Mouse (Mus musculus) stomach, embryonic 15.5 days (tissue): ENCODE results near the gene Aldh6a1. TPM values are rescaled to one million over a fixed set of nuclear protein-coding genes. Genes with fewer than 3 reads are reported as not detected.

ENCODE experiments used
- ATAC-seq: fragments of 200-750 bp; cut with Nextera tagmentation; 2 replicates; pipeline ENCODE4 v1.8.0; 2017; ENCODE audit warnings: low read depth, moderate number of reproducible peaks, moderate TSS enrichment; ENCODE audit not compliant: insufficient read depth, low FRiP score
- H3K27ac ChIP-seq: fragments of 300-500 bp; sonication (generic); 2 replicates; pipeline ENCODE4 v1.5.1; 2015; ENCODE audit warnings: mild to moderate bottlenecking, inconsistent platforms
- H3K27me3 ChIP-seq: fragments of 300-500 bp; sonication (generic); replicated peaks from 2 replicates; pipeline ENCODE4 v1.6.1; 2015; ENCODE audit warnings: inconsistent platforms
- H3K36me3 ChIP-seq: fragments of 300-500 bp; sonication (generic); 2 replicates; pipeline ENCODE4 v1.6.1; 2015; ENCODE audit warnings: inconsistent platforms
- H3K4me1 ChIP-seq: fragments of 300-500 bp; sonication (generic); 2 replicates; pipeline ENCODE4 v1.6.1; 2015; ENCODE audit warnings: inconsistent platforms
- H3K4me2 ChIP-seq: fragments of 300-500 bp; sonication (generic); 2 replicates; pipeline ENCODE4 v1.6.1; 2015; ENCODE audit warnings: mild to moderate bottlenecking, inconsistent platforms
- H3K4me3 ChIP-seq: fragments of 300-500 bp; sonication (generic); replicated peaks from 2 replicates; pipeline ENCODE4 v1.5.1; 2015; ENCODE audit warnings: inconsistent platforms
- H3K9ac ChIP-seq: fragments of 300-500 bp; sonication (generic); 2 replicates; pipeline ENCODE4 v1.6.1; 2015; ENCODE audit warnings: inconsistent platforms
- H3K9me3 ChIP-seq: fragments of 300-500 bp; sonication (generic); 2 replicates; pipeline ENCODE4 v1.6.1; 2016; ENCODE audit warnings: inconsistent platforms
- WGBS: fragments of 180-500 bp; shearing (Covaris S2); methylation state at CpG from one replicate; pipeline ENCODE4 v1.1.7; 2015; 5-methylcytosine and 5-hydroxymethylcytosine counted together
- polyA plus RNA-seq: library from polyadenylated mRNA; unstranded; fragments of >200 nt; fragmentation: Nextera tagmentation; extraction: Ambion mirVana; gene quantifications from 2 replicates; pipeline ENCODE4 v1.2.1, GENCODE M21; 2015

The Aldh6a1 gene
- polyA plus RNA-seq, 1 experiment from 2014 or later = 35.4 TPM

DNA sequence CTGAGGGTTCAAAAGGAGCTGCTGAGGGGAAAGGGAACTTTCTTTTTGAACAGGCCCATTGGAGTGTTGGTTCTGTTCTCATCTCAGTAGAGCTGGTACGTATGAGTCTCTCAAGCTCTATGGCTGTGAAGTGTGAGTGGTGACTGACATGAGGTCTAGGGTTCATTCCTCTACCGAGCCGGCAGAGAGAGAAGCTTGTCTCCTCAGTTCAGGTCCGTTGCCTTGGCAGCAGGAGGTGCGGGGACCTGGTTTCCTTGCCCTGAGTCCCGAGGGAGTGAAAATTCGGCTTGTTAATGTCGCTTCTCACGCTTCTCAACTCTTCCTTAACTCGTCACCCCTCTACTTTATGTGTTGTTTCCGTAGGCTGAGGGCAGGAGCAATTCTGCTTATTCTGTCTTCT lies 997 bp upstream of the Aldh6a1 start:
- ATAC-seq = no peak
- H3K4me1 ChIP-seq = peaks cover 11% of the 10 kb centered on the region
- under 1% methylated on average over 11 of the region's 11 CpGs for WGBS
- H3K27ac ChIP-seq = 0 out of 2 replicates have a peak overlapping the region, but pooled peaks have one; percentile 2
- peak overlapping the region; percentile 61; the same call in 1 of the 2 replicates for H3K9ac ChIP-seq
- H3K9me3 ChIP-seq = no peaks in the 10 kb centered on the region
- no peaks in the 10 kb centered on the region for H3K36me3 ChIP-seq
- peak overlapping the region; percentile 71 for H3K4me3 ChIP-seq
- H3K4me2 ChIP-seq = peak overlapping the region; percentile 84
- H3K27me3 ChIP-seq = no peaks in the 10 kb centered on the region

DNA sequence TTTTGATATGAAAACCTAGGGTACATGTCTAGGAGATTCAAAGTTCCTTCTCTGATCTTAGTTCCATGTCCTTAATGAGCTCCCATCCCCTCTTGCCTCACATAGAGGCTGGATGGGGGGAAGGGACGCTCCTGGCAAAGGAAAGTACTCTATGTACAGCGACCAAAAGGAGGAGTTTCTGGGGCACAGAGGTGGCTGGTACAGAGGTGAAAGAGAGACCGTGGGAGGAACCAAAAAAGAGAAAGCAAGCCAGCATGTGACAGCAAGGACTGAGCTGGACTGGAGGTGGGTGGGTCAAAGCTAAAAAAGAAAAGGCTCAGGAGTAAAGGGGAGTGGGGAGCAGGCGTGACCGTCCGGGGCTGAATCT lies 470 bp downstream of the Aldh6a1 start:
- H3K27ac ChIP-seq = peak overlapping the region; percentile 78
- WGBS = 0% methylated on average over 6 of the region's 6 CpGs
- H3K9me3 ChIP-seq = no peaks in the 10 kb centered on the region
- H3K4me2 ChIP-seq = peak overlapping the region; percentile 90
- H3K27me3 ChIP-seq = no peaks in the 10 kb centered on the region
- no peaks in the 10 kb centered on the region for H3K36me3 ChIP-seq
- ATAC-seq = no peak
- H3K4me3 ChIP-seq = peak overlapping the region; percentile 71
- peak overlapping the region; percentile 56 for H3K9ac ChIP-seq
- peaks cover 11% of the 10 kb centered on the region for H3K4me1 ChIP-seq

DNA sequence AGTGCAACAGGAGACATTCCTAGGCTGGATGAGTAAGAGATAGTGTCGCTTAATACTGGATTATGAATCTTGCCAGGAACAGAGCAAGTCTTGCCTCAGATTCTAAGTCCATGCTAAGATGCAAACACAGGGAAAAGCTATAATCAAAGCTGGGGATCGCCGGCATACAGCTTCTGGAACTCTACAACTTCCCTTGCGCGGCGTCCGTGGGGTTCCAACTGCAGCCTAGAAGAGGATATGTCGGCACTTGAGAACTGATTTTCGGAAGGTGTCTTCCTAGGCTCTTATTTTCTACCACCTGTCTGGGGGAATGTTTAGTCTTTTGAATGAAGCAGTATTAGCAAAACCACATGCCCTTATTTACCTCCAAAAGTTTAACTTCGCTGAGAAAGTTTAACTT lies 917 bp downstream of the Aldh6a1 start:
- H3K9ac ChIP-seq = no peak overlapping the region
- H3K27me3 ChIP-seq = no peaks in the 10 kb centered on the region
- no peak overlapping the region for H3K27ac ChIP-seq
- no peaks in the 10 kb centered on the region for H3K9me3 ChIP-seq
- no peaks in the 10 kb centered on the region for H3K36me3 ChIP-seq
- peaks cover 11% of the 10 kb centered on the region for H3K4me1 ChIP-seq
- ATAC-seq = no peak
- H3K4me2 ChIP-seq = peak overlapping the region; percentile 90
- H3K4me3 ChIP-seq = peak overlapping the region; percentile 71
- 49% methylated on average over 10 of the region's 10 CpGs for WGBS

DNA sequence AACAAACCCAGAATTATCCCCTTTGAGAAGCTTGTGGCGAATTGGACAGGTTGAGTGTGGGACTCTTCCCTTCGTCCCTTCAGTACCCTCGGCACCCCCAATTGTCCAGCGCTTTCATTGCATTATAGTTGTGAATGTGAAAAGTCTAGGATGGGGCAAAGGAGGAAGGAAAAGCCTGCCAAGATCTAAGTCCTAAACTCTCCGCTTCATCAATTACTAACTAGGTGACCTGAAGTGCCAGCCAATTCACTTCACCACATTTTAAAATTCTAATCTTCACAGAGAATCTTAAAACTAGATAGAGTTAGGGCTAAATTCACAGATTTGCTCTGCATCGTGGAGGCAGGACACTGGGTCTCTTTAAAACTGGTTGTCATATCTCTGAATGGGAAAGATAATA lies 2.6 kb downstream of the Aldh6a1 start:
- H3K27ac ChIP-seq = no peak overlapping the region
- ATAC-seq = no peak
- H3K4me3 ChIP-seq = no peak overlapping the region
- H3K4me2 ChIP-seq = no peak overlapping the region
- WGBS = 88% methylated on average over 6 of the region's 6 CpGs
- H3K9ac ChIP-seq = no peak overlapping the region
- no peaks in the 10 kb centered on the region for H3K27me3 ChIP-seq
- peaks cover 11% of the 10 kb centered on the region for H3K4me1 ChIP-seq
- no peaks in the 10 kb centered on the region for H3K36me3 ChIP-seq
- no peaks in the 10 kb centered on the region for H3K9me3 ChIP-seq

DNA sequence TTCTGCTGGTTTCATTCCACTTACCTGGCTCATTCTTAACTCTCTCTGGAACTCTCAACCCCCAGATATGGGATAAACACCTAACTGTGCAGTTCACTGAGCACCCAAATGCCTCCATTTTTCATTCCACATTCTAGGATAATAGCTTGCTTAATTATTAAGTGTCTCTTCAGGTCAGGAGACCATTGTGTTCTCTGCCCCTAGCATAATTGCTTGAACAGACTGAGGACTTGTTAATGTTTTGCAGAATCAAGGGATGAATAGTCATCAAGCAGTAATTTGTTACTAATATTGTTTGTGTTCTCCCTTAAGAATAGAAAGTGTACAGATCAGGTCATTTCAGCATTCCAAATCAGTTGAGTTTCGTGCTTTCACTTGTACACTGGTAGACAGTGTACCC lies 3.4 kb downstream of the Aldh6a1 start:
- Histone ChIP-seq H3K36me3 (no peaks in the 10 kb centered on the region), H3K27me3 (no peaks in the 10 kb centered on the region), H3K4me3 (no peak overlapping the region), H3K4me1 (peaks cover 8% of the 10 kb centered on the region; the same call in 1 of the 2 replicates), H3K9me3 (no peaks in the 10 kb centered on the region), H3K4me2 (no peak overlapping the region), H3K27ac (no peak overlapping the region), H3K9ac (no peak overlapping the region)
- 64% methylated on average over 1 of the region's 1 CpGs for WGBS
- no peak for ATAC-seq

DNA sequence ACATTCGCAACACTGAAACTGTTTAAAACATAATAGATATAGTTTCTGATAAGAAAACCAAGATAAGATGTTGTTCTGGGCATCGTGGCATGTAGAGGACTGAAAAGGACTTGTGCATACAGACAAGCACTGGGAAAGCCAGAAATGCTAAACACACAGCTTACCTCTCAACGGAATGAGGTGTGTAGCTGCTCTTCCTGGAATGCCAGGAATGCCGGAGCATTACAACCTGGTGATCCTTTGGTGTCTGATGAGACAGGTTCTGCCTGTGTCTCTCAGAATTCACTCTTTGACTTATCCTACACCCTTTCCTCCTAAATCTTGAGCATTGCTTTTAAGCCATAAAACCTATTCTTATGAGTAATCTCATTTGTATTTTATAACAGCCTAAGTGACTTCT lies 8.3 kb downstream of the Aldh6a1 start:
- WGBS = 68% methylated on average over 4 of the region's 4 CpGs
- no peak overlapping the region for H3K27ac ChIP-seq
- no peak for ATAC-seq
- no peaks in the 10 kb centered on the region for H3K27me3 ChIP-seq
- H3K9me3 ChIP-seq = no peaks in the 10 kb centered on the region
- H3K4me2 ChIP-seq = no peak overlapping the region
- no peaks in the 10 kb centered on the region for H3K36me3 ChIP-seq
- H3K9ac ChIP-seq = no peak overlapping the region
- H3K4me3 ChIP-seq = no peak overlapping the region
- no peaks in the 10 kb centered on the region for H3K4me1 ChIP-seq

DNA sequence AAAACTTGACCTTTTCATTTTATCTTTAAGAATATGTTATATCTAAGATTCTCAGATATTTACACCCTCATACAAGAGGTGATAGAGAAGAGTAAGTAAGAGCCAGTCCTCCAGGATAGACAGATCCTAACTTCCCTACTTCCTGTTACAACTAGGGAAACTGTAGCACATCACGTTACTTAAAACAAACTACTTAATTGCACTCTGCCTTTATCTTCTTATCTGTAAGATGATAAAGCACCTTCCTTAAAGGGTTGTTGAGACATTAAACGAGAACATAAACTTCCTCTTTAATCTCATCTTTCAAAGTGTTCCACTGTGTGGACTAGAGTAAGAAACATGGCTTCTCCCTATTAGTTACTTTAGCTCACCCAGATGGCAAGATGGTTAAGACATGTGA lies 12.1 kb downstream of the Aldh6a1 start:
- 53% methylated on average over 2 of the region's 2 CpGs for WGBS
- no peak overlapping the region for H3K9ac ChIP-seq
- no peak for ATAC-seq
- no peak overlapping the region for H3K4me3 ChIP-seq
- H3K27ac ChIP-seq = no peak overlapping the region
- H3K4me1 ChIP-seq = no peaks in the 10 kb centered on the region
- no peaks in the 10 kb centered on the region for H3K36me3 ChIP-seq
- no peaks in the 10 kb centered on the region for H3K27me3 ChIP-seq
- H3K4me2 ChIP-seq = no peak overlapping the region
- no peaks in the 10 kb centered on the region for H3K9me3 ChIP-seq

DNA sequence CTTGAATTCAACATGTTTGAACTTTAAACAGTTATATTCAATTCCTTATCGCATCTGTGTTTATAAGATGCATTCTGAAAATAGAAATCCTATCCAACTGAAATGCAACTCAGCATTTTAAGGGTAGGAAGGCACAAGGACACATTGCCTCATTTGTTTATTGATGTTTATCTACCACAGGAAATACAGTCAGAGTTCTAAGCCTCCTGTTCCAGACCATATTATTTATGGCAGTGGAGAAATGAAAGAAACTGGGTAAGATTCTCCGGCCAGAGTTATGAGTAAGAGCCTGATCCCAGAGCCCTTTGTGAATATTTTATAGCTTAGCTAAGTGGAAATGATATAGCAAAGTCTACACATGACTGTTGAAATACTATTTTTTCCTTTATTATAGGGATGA lies 21.0 kb downstream of the Aldh6a1 start:
- Histone ChIP-seq H3K36me3 (no peaks in the 10 kb centered on the region; the same call in 1 of the 2 replicates), H3K27ac (no peak overlapping the region), H3K4me2 (no peak overlapping the region), H3K9ac (no peak overlapping the region), H3K27me3 (no peaks in the 10 kb centered on the region), H3K9me3 (no peaks in the 10 kb centered on the region), H3K4me3 (no peak overlapping the region), H3K4me1 (no peaks in the 10 kb centered on the region)
- WGBS = 72% methylated on average over 2 of the region's 2 CpGs
- no peak for ATAC-seq

DNA sequence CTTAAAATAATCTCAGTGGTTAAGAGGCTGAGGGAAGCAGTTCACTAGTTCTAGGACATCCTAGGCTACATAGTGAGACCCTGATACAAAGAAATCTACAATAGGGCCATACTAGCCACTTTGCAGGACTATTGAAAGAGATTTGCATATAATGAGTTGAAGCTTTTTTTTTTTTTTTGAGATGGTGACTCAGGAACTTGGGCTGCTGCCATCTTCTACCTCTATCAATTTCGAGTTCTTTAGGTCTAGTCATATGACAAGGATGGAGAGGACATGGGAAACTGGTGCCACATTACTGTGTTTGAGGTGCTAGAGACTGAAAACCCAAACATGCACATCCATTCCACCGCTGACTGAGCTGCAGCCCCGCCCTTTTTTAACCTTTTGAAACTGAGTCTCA lies 26.8 kb downstream of the Aldh6a1 start:
- H3K4me3 ChIP-seq = no peak overlapping the region
- 51% methylated on average over 3 of the region's 3 CpGs for WGBS
- H3K9me3 ChIP-seq = no peaks in the 10 kb centered on the region
- H3K36me3 ChIP-seq = no peaks in the 10 kb centered on the region
- no peaks in the 10 kb centered on the region for H3K4me1 ChIP-seq
- H3K4me2 ChIP-seq = no peak overlapping the region
- no peak overlapping the region for H3K9ac ChIP-seq
- no peak for ATAC-seq
- H3K27ac ChIP-seq = no peak overlapping the region
- H3K27me3 ChIP-seq = no peaks in the 10 kb centered on the region

DNA sequence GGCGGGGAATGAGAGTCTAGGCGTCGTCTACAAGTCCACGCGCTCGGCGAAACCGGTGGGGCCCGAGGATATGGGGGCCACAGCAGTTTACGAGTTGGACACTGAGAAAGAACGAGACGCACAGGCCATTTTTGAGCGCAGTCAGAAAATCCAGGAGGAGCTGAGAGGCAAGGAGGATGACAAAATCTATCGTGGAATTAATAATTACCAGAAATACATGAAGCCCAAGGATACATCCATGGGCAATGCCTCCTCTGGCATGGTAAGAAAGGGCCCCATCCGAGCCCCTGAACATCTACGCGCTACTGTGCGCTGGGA lies 33.2 kb downstream of the Aldh6a1 start:
- Histone ChIP-seq H3K9ac (peak overlapping the region; percentile 41), H3K4me1 (no peaks in the 10 kb centered on the region), H3K27me3 (no peaks in the 10 kb centered on the region), H3K4me3 (peak overlapping the region; percentile 60), H3K4me2 (peak overlapping the region; percentile 81), H3K27ac (peak overlapping the region; percentile 67; the same call in 1 of the 2 replicates), H3K36me3 (no peaks in the 10 kb centered on the region), H3K9me3 (no peaks in the 10 kb centered on the region)
- 36% methylated on average over 18 of the region's 18 CpGs for WGBS
- ATAC-seq = no peak

DNA sequence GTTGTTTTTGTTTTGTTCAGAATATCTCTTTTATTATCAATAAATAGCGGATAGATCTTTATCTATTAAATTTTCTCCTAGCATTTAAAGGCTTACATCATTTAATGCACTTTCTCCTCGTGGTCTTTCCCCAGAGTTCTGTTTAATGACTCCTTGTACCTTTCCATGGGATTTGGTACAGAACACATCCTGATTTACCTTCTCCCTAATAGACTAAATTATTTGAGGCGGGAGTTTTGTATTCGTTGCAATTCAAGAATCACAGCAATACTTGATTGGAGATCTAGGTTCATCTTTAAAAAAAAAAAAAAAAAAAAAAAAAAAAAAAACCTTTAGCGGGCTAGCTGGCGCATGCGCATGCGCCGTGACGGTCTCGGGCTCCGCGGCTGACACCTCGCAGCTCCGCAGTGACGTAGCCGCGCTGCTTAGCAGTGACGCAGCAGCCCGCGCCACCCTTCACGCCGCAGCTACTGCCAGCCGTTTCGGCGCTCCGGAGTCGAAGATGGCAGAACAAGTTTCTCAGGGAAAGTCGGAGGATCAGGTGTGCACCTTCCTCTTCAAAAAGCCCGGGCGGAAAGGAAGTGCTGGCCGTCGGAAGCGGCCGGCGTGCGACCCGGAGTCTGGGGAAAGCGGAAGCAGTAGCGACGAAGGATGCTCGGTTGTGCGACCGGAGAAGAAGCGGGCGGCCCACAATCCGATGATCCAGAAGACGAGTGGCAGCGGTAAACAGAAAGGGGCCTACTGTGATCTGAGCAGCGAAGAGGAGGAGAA lies 33.8 kb downstream of the Aldh6a1 start, which contains the start of gene Rnf113a2:
TSS of gene Rnf113a2 (plus strand) at position 363 of the 771 bp plus-strand sequence.
- Histone ChIP-seq H3K27ac (peak within 1 kb of the TSS; percentile 67; the same call in 1 of the 2 replicates), H3K4me2 (peak within 1 kb of the TSS; percentile 81)
- peak; percentile 91 for ATAC-seq

DNA sequence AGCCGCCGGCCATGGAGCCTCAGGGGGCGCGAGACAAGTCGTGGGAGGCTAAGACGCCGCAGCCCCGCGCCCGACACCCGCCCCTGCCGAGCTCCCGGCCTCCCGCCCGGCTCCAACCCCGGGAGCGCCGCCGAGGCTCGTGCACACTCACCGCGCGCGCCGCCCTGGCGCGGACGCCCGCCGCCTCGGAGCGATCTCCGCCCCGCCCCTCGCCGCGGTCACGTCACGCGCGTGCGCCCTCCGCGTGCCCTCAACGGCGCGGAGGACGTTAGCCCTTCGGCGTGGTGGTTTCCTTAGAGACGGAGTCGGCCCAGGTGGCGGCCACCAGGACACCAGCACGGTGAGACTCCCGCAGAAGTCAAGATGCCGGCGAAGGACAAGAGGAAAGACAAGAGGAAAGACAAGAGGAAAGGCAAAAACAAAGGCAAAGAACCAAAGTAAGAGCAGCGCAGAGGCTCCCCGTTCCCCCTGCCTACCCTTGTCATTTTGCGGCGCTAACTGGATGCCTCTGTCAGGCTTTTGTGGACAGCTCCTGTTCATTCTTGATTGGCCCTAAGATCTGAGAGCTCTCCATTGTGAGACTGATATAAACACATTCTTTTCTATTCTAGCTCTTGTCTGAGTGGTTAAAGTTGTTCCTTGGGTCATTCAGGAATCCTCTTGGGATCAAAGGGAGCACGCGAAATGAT lies 41.8 kb downstream of the Aldh6a1 start, which contains the start of the genes Entpd5 and Bbof1:
TSS of gene Entpd5 (minus strand) at position 211 of the 689 bp plus-strand sequence.
TSS of gene Bbof1 (plus strand) at position 253 of the 689 bp plus-strand sequence.
- ATAC-seq = peak; percentile 93
- H3K36me3 ChIP-seq = no peaks in the 10 kb centered on the region
- H3K4me2 ChIP-seq = peak within 1 kb of the TSS; percentile 96
- H3K9ac ChIP-seq = peak within 1 kb of the TSS; percentile 68
- WGBS = 2% methylated on average over 63 of the region's 63 CpGs
- H3K4me1 ChIP-seq = 0 out of 2 replicates have a peak, but pooled peaks cover 2% of the 10 kb centered on the region
- H3K27me3 ChIP-seq = no peaks in the 10 kb centered on the region
- H3K4me3 ChIP-seq = peak within 1 kb of the TSS; percentile 79
- H3K27ac ChIP-seq = peak within 1 kb of the TSS; percentile 81
- no peaks in the 10 kb centered on the region for H3K9me3 ChIP-seq

More for the DNA sequence above, 33.8 kb downstream of the Aldh6a1 start, which contains the start of gene Rnf113a2:
- Histone ChIP-seq H3K36me3 (no peaks in the 10 kb centered on the region), H3K27me3 (no peaks in the 10 kb centered on the region), H3K9ac (peak within 1 kb of the TSS; percentile 41), H3K9me3 (no peaks in the 10 kb centered on the region), H3K4me3 (peak within 1 kb of the TSS; percentile 60), H3K4me1 (no peaks in the 10 kb centered on the region)
- 3% methylated on average over 50 of the region's 50 CpGs for WGBS
